In the genomic region with DNA sequence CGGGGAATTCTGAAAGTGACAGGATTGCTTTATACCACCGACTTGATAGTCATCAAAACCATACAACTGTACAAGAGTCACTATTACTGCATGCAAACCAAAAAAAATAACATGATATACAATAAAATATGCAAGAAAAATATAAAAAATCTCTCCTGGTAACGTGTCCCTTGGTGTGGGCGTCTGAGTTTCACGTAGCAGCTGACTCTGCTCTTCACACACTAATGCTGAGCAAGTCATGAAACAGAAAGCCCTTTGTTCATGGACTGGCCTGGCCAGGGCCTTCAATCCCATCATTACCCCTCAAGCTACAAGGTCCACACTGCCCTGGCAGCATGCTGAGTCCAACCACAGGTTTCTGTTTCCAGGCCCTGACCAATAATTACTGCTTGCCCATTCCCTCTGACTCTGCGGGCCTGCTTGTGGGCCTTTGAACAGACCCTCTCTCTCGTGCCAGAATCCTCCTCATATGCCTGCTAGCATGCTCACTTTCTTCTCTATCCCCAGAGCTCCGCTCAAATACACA, we compare ENCODE assay signal across 26 mouse cellular contexts. TPM values are rescaled to one million over a fixed set of nuclear protein-coding genes. Genes with fewer than 3 reads are reported as not detected.
DNase-seq lines count a peak whose midpoint lies in the region; ATAC-seq and TF ChIP-seq lines count a peak whose summit lies in the region.
"Had no signal": no experiment of that assay in that cellular context is flagged by ENCODE, and none has a peak within 500 bp of the region (broad histone marks: within the 10 kb centered on the region; RNA-seq: fewer than 3 reads in every experiment).

No protein-coding gene starts in this region.

- TF ChIP-seq POLR2A in kidney, adult 2 months (IDR thresholded peaks at IDR 0.05; ENCODE audit: low read depth, low read length), result no peak

- ATAC-seq in hindbrain, postnatal 0 days, result peak; percentile 36; the same call in 1 of the 2 replicates
- no peak for ATAC-seq in hindbrain, embryonic 12.5 days (ENCODE audit: low FRiP score)
- ATAC-seq in stomach, embryonic 14.5 days (ENCODE audit: insufficient number of reproducible peaks, insufficient read depth, low FRiP score, low read depth), result peak; percentile 31; the same call in 1 of the 2 replicates
- no peak for ATAC-seq in stomach, postnatal 0 days (ENCODE audit: low FRiP score, low TSS enrichment)
- no peak for ATAC-seq in liver, postnatal 0 days
- ATAC-seq: forebrain, embryonic 16.5 days had no signal

- H3K9ac ChIP-seq in hindbrain, postnatal 0 days (replicated peaks; ENCODE audit: low read length), result no peak overlapping the region
- H3K9ac ChIP-seq in hindbrain, embryonic 12.5 days, result no peak overlapping the region
- no peak overlapping the region for H3K9ac ChIP-seq in stomach, embryonic 14.5 days (replicated peaks; ENCODE audit: low read depth, low read length)
- no peak overlapping the region for H3K9ac ChIP-seq in stomach, postnatal 0 days (ENCODE audit: low read length)
- no peak overlapping the region for H3K9ac ChIP-seq in liver, postnatal 0 days (replicated peaks)
- H3K9ac ChIP-seq: liver, embryonic 15.5 days; lung, embryonic 15.5 days; midbrain, embryonic 12.5 days; neural tube, embryonic 15.5 days; stomach, embryonic 15.5 days had no signal

- no peak overlapping the region for H3K27ac ChIP-seq in hindbrain, postnatal 0 days
- H3K27ac ChIP-seq in hindbrain, embryonic 12.5 days, result no peak overlapping the region
- H3K27ac ChIP-seq in stomach, embryonic 14.5 days (ENCODE audit: low read length), result no peak overlapping the region
- H3K27ac ChIP-seq in stomach, postnatal 0 days (replicated peaks), result no peak overlapping the region
- H3K27ac ChIP-seq in kidney, adult 2 months (ENCODE audit: insufficient read depth, low read depth, low read length), result no peak overlapping the region
- no peak overlapping the region for H3K27ac ChIP-seq in liver, postnatal 0 days (ENCODE audit: low read depth)
- H3K27ac ChIP-seq: forebrain, embryonic 10.5 days; kidney, postnatal 0 days; liver, embryonic 15.5 days; lung, embryonic 15.5 days; midbrain, embryonic 12.5 days; neural tube, embryonic 15.5 days; stomach, embryonic 15.5 days had no signal

- DNase-seq in hindbrain, postnatal 0 days (ENCODE audit: low spot score), result no peak
- no peak for DNase-seq in stomach, postnatal 0 days (ENCODE audit: low spot score)
- peak; percentile 82 for DNase-seq in fibroblast of lung, adult 2 months (ENCODE audit: low read depth)
- no peak for DNase-seq in kidney, adult 2 months
- no peak for DNase-seq in liver, postnatal 0 days
- DNase-seq: adrenal gland, adult 8-10 months; cerebellum, adult 11 months; cerebellum, postnatal 36 days; heart, postnatal 14 days; kidney, adult 18-20 months; kidney, postnatal 4 days; lung, postnatal 4 days; retina, postnatal 1 day; right cerebral cortex, postnatal 14 days; thymus, postnatal 14 days had no signal

- no peaks in the 10 kb centered on the region for H3K27me3 ChIP-seq in hindbrain, postnatal 0 days (ENCODE audit: insufficient read depth, low read length)
- no peaks in the 10 kb centered on the region for H3K27me3 ChIP-seq in hindbrain, embryonic 12.5 days
- no peaks in the 10 kb centered on the region for H3K27me3 ChIP-seq in stomach, embryonic 14.5 days (ENCODE audit: control insufficient read depth, insufficient read depth, low read length)
- H3K27me3 ChIP-seq in stomach, postnatal 0 days (ENCODE audit: control insufficient read depth, insufficient read depth, low read length), result no peaks in the 10 kb centered on the region
- H3K27me3 ChIP-seq in kidney, adult 2 months (replicated peaks; ENCODE audit: control insufficient read depth, insufficient read depth, low read length), result no peaks in the 10 kb centered on the region
- no peaks in the 10 kb centered on the region for H3K27me3 ChIP-seq in liver, postnatal 0 days (ENCODE audit: insufficient read depth, low read length)
- H3K27me3 ChIP-seq: liver, embryonic 15.5 days; lung, embryonic 15.5 days; megakaryocyte, embryonic 14.5 days; midbrain, embryonic 12.5 days; neural tube, embryonic 15.5 days; stomach, embryonic 15.5 days had no signal

- no peaks in the 10 kb centered on the region for H3K4me1 ChIP-seq in hindbrain, postnatal 0 days (ENCODE audit: insufficient read depth, low read length)
- peaks cover 14% of the 10 kb centered on the region for H3K4me1 ChIP-seq in hindbrain, embryonic 12.5 days
- H3K4me1 ChIP-seq in stomach, embryonic 14.5 days (ENCODE audit: control insufficient read depth, insufficient read depth, low read length), result 0 out of 2 replicates have a peak, but pooled peaks cover 7% of the 10 kb centered on the region
- H3K4me1 ChIP-seq in stomach, postnatal 0 days (replicated peaks; ENCODE audit: control insufficient read depth, insufficient read depth), result no peaks in the 10 kb centered on the region
- peaks cover 8% of the 10 kb centered on the region; the same call in 1 of the 2 replicates for H3K4me1 ChIP-seq in kidney, adult 2 months (ENCODE audit: control insufficient read depth, insufficient read depth, low read length)
- no peaks in the 10 kb centered on the region for H3K4me1 ChIP-seq in liver, postnatal 0 days (ENCODE audit: insufficient read depth)
- H3K4me1 ChIP-seq: liver, embryonic 15.5 days; megakaryocyte, embryonic 14.5 days; midbrain, embryonic 12.5 days had no signal

- no peak for TF ChIP-seq CTCF in hindbrain, postnatal 0 days (IDR thresholded peaks at IDR 0.05; ENCODE audit: low read depth)
- TF ChIP-seq CTCF in stomach, postnatal 0 days (IDR thresholded peaks at IDR 0.05; ENCODE audit: low read depth), result no peak
- no peak for TF ChIP-seq CTCF in kidney, adult 2 months (conservative IDR thresholded peaks at IDR 0.05; ENCODE audit: insufficient read depth, insufficient read length, low read depth, low read length)
- TF ChIP-seq CTCF in liver, postnatal 0 days (IDR thresholded peaks at IDR 0.05; ENCODE audit: low read depth), result no peak

- H3K36me3 ChIP-seq in hindbrain, postnatal 0 days (ENCODE audit: insufficient read depth, low read length), result peaks cover 5% of the 10 kb centered on the region; the same call in 1 of the 2 replicates
- peaks cover 15% of the 10 kb centered on the region for H3K36me3 ChIP-seq in hindbrain, embryonic 12.5 days
- peaks cover 14% of the 10 kb centered on the region for H3K36me3 ChIP-seq in stomach, embryonic 14.5 days (ENCODE audit: control insufficient read depth, insufficient read depth, low read length)
- H3K36me3 ChIP-seq in stomach, postnatal 0 days (ENCODE audit: control insufficient read depth, insufficient read depth, low read length), result peaks cover 10% of the 10 kb centered on the region
- H3K36me3 ChIP-seq in kidney, adult 2 months (ENCODE audit: control insufficient read depth, insufficient read depth, low read length), result no peaks in the 10 kb centered on the region
- H3K36me3 ChIP-seq in liver, postnatal 0 days (replicated peaks; ENCODE audit: insufficient read depth, low read length), result no peaks in the 10 kb centered on the region
- H3K36me3 ChIP-seq: liver, embryonic 15.5 days had no signal

- H3K4me2 ChIP-seq in hindbrain, postnatal 0 days (ENCODE audit: low read depth, low read length), result no peak overlapping the region
- H3K4me2 ChIP-seq in hindbrain, embryonic 12.5 days (replicated peaks), result no peak overlapping the region
- H3K4me2 ChIP-seq in stomach, embryonic 14.5 days (replicated peaks; ENCODE audit: low read depth, low read length), result no peak overlapping the region
- H3K4me2 ChIP-seq in stomach, postnatal 0 days (replicated peaks; ENCODE audit: low read depth), result no peak overlapping the region
- no peak overlapping the region for H3K4me2 ChIP-seq in liver, postnatal 0 days (ENCODE audit: low read depth, low read length)
- H3K4me2 ChIP-seq: liver, embryonic 15.5 days; lung, embryonic 15.5 days; midbrain, embryonic 12.5 days; neural tube, embryonic 15.5 days; stomach, embryonic 15.5 days had no signal

- no peak for TF ChIP-seq EP300 in stomach, postnatal 0 days (optimal IDR thresholded peaks at IDR 0.05)
- no peak for TF ChIP-seq EP300 in liver, postnatal 0 days (IDR thresholded peaks at IDR 0.05; ENCODE audit: low read depth)

- WGBS in hindbrain, postnatal 0 days, result 70% methylated on average over 8 of the region's 8 CpGs
- 78% methylated on average over 8 of the region's 8 CpGs for WGBS in hindbrain, embryonic 12.5 days
- 87% methylated on average over 8 of the region's 8 CpGs for WGBS in stomach, embryonic 14.5 days
- 79% methylated on average over 8 of the region's 8 CpGs for WGBS in stomach, postnatal 0 days
- WGBS in kidney, adult 2 months, result 84% methylated on average over 8 of the region's 8 CpGs
- whole genome bisulfite sequencing in liver, postnatal 0 days (ENCODE audit: insufficient replicate concordance), result 86% methylated on average over 8 of the region's 8 CpGs

- no peaks in the 10 kb centered on the region for H3K9me3 ChIP-seq in hindbrain, postnatal 0 days (ENCODE audit: low read length)
- H3K9me3 ChIP-seq in hindbrain, embryonic 12.5 days (replicated peaks), result no peaks in the 10 kb centered on the region
- no peaks in the 10 kb centered on the region for H3K9me3 ChIP-seq in stomach, embryonic 14.5 days (ENCODE audit: control insufficient read depth, low read depth, low read length)
- no peaks in the 10 kb centered on the region for H3K9me3 ChIP-seq in stomach, postnatal 0 days (ENCODE audit: control insufficient read depth, low read length)
- no peaks in the 10 kb centered on the region for H3K9me3 ChIP-seq in liver, postnatal 0 days (ENCODE audit: low read length)
- H3K9me3 ChIP-seq: forebrain, embryonic 10.5 days; liver, embryonic 15.5 days; lung, embryonic 15.5 days; midbrain, embryonic 12.5 days; neural tube, embryonic 15.5 days; stomach, embryonic 15.5 days had no signal

- no peak overlapping the region for H3K4me3 ChIP-seq in hindbrain, postnatal 0 days (ENCODE audit: low read length)
- H3K4me3 ChIP-seq in hindbrain, embryonic 12.5 days, result no peak overlapping the region
- H3K4me3 ChIP-seq in stomach, embryonic 14.5 days (ENCODE audit: low read depth, low read length), result no peak overlapping the region
- H3K4me3 ChIP-seq in stomach, postnatal 0 days (ENCODE audit: low read depth, low read length), result no peak overlapping the region
- H3K4me3 ChIP-seq in kidney, adult 2 months (ENCODE audit: insufficient read depth, low read depth, low read length), result no peak overlapping the region
- H3K4me3 ChIP-seq in liver, postnatal 0 days (ENCODE audit: low read depth, low read length), result no peak overlapping the region
- H3K4me3 ChIP-seq: forebrain, embryonic 10.5 days; liver, embryonic 15.5 days; lung, embryonic 15.5 days; megakaryocyte, embryonic 14.5 days; midbrain, embryonic 12.5 days; neural tube, embryonic 15.5 days; stomach, embryonic 15.5 days had no signal

RNA-seq across cellular contexts. Expression of gene Ankrd50, which starts 17.7 kb away (rescaled TPM):
- total RNA-seq in hindbrain, postnatal 0 days (2014; rRNA removed), result 65.3 and 70.6 TPM in 2 replicates
- 13.6 and 15.0 TPM in 2 replicates for polyA plus RNA-seq in hindbrain, postnatal 0 days (2015; fragmentation: Nextera tagmentation; extraction: Ambion mirVana)
- 46.4 and 53.8 TPM in 2 replicates for polyA plus RNA-seq in hindbrain, embryonic 12.5 days (2016; fragmentation: Nextera tagmentation; extraction: Ambion mirVana)
- 24.2 and 26.6 TPM in 2 replicates for polyA plus RNA-seq in stomach, embryonic 14.5 days (2014; fragmentation: Nextera tagmentation; extraction: Ambion mirVana)
- 9.8 and 11.1 TPM in 2 replicates for polyA plus RNA-seq in stomach, postnatal 0 days (2015; fragmentation: Nextera tagmentation; extraction: Ambion mirVana)
- polyA plus RNA-seq in kidney, adult 2 months (2012; rRNA removed), result 17.9 and 19.2 TPM in 2 replicates
- polyA plus RNA-seq in liver, postnatal 0 days (2015; fragmentation: Nextera tagmentation; extraction: Ambion mirVana), result 2.1 and 2.2 TPM in 2 replicates

Comparison
In these comparisons a context has a peak if more than half of its experiments do, and no peak if none do; other contexts are left out.
1. ATAC-seq: peak in hindbrain, postnatal 0 days (single experiment) and stomach, embryonic 14.5 days (single experiment); none in hindbrain, embryonic 12.5 days (single experiment), stomach, postnatal 0 days (single experiment) and liver, postnatal 0 days (single experiment).